Mouse (Mus musculus): ENCODE data around the gene Atg101.
"Not testable (repeated sequence)": the region's sequence is repeated elsewhere in the genome, so short reads cannot be mapped to it uniquely, and the experiment has no call there.

Gene Atg101

GRCm38 (mm10) chr15:101316913-101317813 lies 33.1 kb downstream of the Atg101 start:
- DNase-seq: no peak

- DNase-seq: no peak
These were observed 33.9 kb downstream of the Atg101 start for GRCm38 (mm10) chr15:101317814-101318500.

GRCm38 (mm10) chr15:101318889-101319765 lies 35.1 kb downstream of the Atg101 start:
- DNase-seq: no peak

- no peak for DNase-seq
These were observed 36.0 kb downstream of the Atg101 start for GRCm38 (mm10) chr15:101320010-101320617.

- no peak for DNase-seq
These were observed 36.6 kb downstream of the Atg101 start for GRCm38 (mm10) chr15:101320618-101321041.

GRCm38 (mm10) chr15:101321126-101321525 lies 37.1 kb downstream of the Atg101 start:
- no peak for DNase-seq

- no peak for DNase-seq
These were observed 38.0 kb downstream of the Atg101 start for GRCm38 (mm10) chr15:101322106-101322505.

- no peak for DNase-seq
These were observed 38.6 kb downstream of the Atg101 start for GRCm38 (mm10) chr15:101322640-101323039.

GRCm38 (mm10) chr15:101323511-101323910 lies 39.4 kb downstream of the Atg101 start:
- DNase-seq: no peak

GRCm38 (mm10) chr15:101324409-101324808 lies 40.3 kb downstream of the Atg101 start:
- DNase-seq: not testable (repeated sequence)

- no peak for DNase-seq
These were observed 42.0 kb downstream of the Atg101 start for GRCm38 (mm10) chr15:101325991-101326534.

GRCm38 (mm10) chr15:101327282-101327681 lies 43.2 kb downstream of the Atg101 start:
- peak; percentile 95 for DNase-seq

GRCm38 (mm10) chr15:101328876-101329563 lies 44.9 kb downstream of the Atg101 start:
- DNase-seq: no peak

GRCm38 (mm10) chr15:101329564-101329892 lies 45.5 kb downstream of the Atg101 start:
- no peak for DNase-seq

- no peak for DNase-seq
These were observed 47.0 kb downstream of the Atg101 start for GRCm38 (mm10) chr15:101331090-101331489.

- no peak for DNase-seq
These were observed 48.3 kb downstream of the Atg101 start for GRCm38 (mm10) chr15:101332370-101332769.

- DNase-seq: no peak
These were observed 49.1 kb downstream of the Atg101 start for GRCm38 (mm10) chr15:101333165-101333564.

- no peak for DNase-seq
These were observed 49.6 kb downstream of the Atg101 start for GRCm38 (mm10) chr15:101333648-101334047.

- no peak for DNase-seq
These were observed 52.6 kb downstream of the Atg101 start for GRCm38 (mm10) chr15:101336474-101337174.

- no peak for DNase-seq
These were observed 54.3 kb downstream of the Atg101 start for GRCm38 (mm10) chr15:101338359-101338758.

- DNase-seq: peak; percentile 95
These were observed 55.5 kb downstream of the Atg101 start for GRCm38 (mm10) chr15:101339537-101339936.
